ENCODE assay signal across 8 mouse cellular contexts in genomic region chr3:22075887-22076560, GRCm38 (mm10). TPM values are rescaled to one million over a fixed set of nuclear protein-coding genes. Genes with fewer than 3 reads are reported as not detected.
A peak's percentile ranks its signal among the peaks of the same experiment; 100 is the strongest.
DNase-seq lines count a peak whose midpoint lies in the region; ATAC-seq and TF ChIP-seq lines count a peak whose summit lies in the region.

No protein-coding gene starts in this region.

- peak; percentile 80 for ATAC-seq in frontal cortex, adult (ENCODE audit: low TSS enrichment)
- peak; percentile 89 for ATAC-seq in hindbrain, embryonic 12.5 days (ENCODE audit: low FRiP score)

- DNase-seq in MEL-GATA-1-ER (ENCODE audit: extremely low read depth, low read depth), result peak; percentile 64
- DNase-seq in cerebellum, adult 2 months, result peak; percentile 85 to 87
- peak; percentile 79 to 82 for DNase-seq in layer of hippocampus, postnatal 25 days (ENCODE audit: extremely low spot score in 1 of 2, low spot score in 1 of 2)
- peak; percentile 93 for DNase-seq in lung, postnatal 14 days
- DNase-seq in ovary, postnatal 36 days (ENCODE audit: low spot score), result peak; percentile 87
- DNase-seq in thymus, postnatal 14 days, result peak; percentile 98

- H3K27me3 ChIP-seq in cerebellum, adult 2 months (ENCODE audit: control insufficient read depth, insufficient read depth, low read length), result no peaks in the 10 kb centered on the region
- no peaks in the 10 kb centered on the region for H3K27me3 ChIP-seq in hindbrain, embryonic 12.5 days

- TF ChIP-seq CTCF in cerebellum, adult 2 months (IDR thresholded peaks at IDR 0.05; ENCODE audit: borderline replicate concordance, insufficient read depth, low read depth, low read length), result no peak

- WGBS in cerebellum, adult 2 months, result 2% methylated on average over 47 of the region's 70 CpGs
- WGBS in hindbrain, embryonic 12.5 days, result 1% methylated on average over 47 of the region's 70 CpGs

- peak overlapping the region; percentile 93 for H3K9ac ChIP-seq in hindbrain, embryonic 12.5 days

- H3K4me2 ChIP-seq in hindbrain, embryonic 12.5 days (replicated peaks), result peak overlapping the region; percentile 71

- H3K36me3 ChIP-seq in hindbrain, embryonic 12.5 days, result no peaks in the 10 kb centered on the region

- no peaks in the 10 kb centered on the region for H3K9me3 ChIP-seq in hindbrain, embryonic 12.5 days (replicated peaks)

- peak overlapping the region; percentile 84 for H3K27ac ChIP-seq in cerebellum, adult 2 months (ENCODE audit: insufficient read depth, low read length)
- H3K27ac ChIP-seq in hindbrain, embryonic 12.5 days, result peak overlapping the region; percentile 99

- peak; percentile 15; the same call in 1 of the 2 replicates for TF ChIP-seq POLR2A in cerebellum, adult 2 months (IDR thresholded peaks at IDR 0.05; ENCODE audit: borderline replicate concordance, insufficient read depth, low read length)

- peaks cover 8% of the 10 kb centered on the region; the same call in 1 of the 2 replicates for H3K4me1 ChIP-seq in cerebellum, adult 2 months (ENCODE audit: control insufficient read depth, insufficient read depth, low read length)
- H3K4me1 ChIP-seq in hindbrain, embryonic 12.5 days, result peaks cover 30% of the 10 kb centered on the region

- peak overlapping the region; percentile 70 for H3K4me3 ChIP-seq in cerebellum, adult 2 months (replicated peaks; ENCODE audit: insufficient read depth, low read depth, low read length)
- H3K4me3 ChIP-seq in hindbrain, embryonic 12.5 days, result peak overlapping the region; percentile 96

RNA-seq across cellular contexts. Expression of gene Tbl1xr1, which starts 0.4 kb away (rescaled TPM):
- 40.0 and 43.6 TPM in 2 replicates for polyA plus RNA-seq in cerebellum, adult 2 months (2012; rRNA removed)
- 33.3 and 34.4 TPM in 2 replicates for polyA plus RNA-seq in hindbrain, embryonic 12.5 days (2016; fragmentation: Nextera tagmentation; extraction: Ambion mirVana)
- total RNA-seq in layer of hippocampus, postnatal 25 days (2021), result 100 to 1,000 TPM; 135 to 151 TPM

Comparison
In these comparisons a context has a peak if more than half of its experiments do, and no peak if none do; other contexts are left out.
1. Peak in every context shown above with its lines: DNase-seq, ATAC-seq, H3K4me3 ChIP-seq and H3K27ac ChIP-seq.